Comparison of ENCODE assay signal across 8 mouse cellular contexts in genomic region chr2:152427493-152427892, GRCm38 (mm10). TPM values are rescaled to one million over a fixed set of nuclear protein-coding genes. Genes with fewer than 3 reads are reported as not detected.
DNase-seq lines count a peak whose midpoint lies in the region; ATAC-seq and TF ChIP-seq lines count a peak whose summit lies in the region.
"Had no signal": no experiment of that assay in that cellular context is flagged by ENCODE, and none has a peak within 500 bp of the region (broad histone marks: within the 10 kb centered on the region; RNA-seq: fewer than 3 reads in every experiment).

No protein-coding gene starts in this region.

- WGBS in liver, embryonic 11.5 days: 27% methylated on average over 12 of the region's 12 CpGs
- 38% methylated on average over 12 of the region's 12 CpGs for WGBS in liver, postnatal 0 days (ENCODE audit: insufficient replicate concordance)
- 4% methylated on average over 12 of the region's 12 CpGs for WGBS in embryonic facial prominence, embryonic 14.5 days
- 3% methylated on average over 11 of the region's 12 CpGs for WGBS in hindbrain, postnatal 0 days

- H3K4me2 ChIP-seq in liver, embryonic 11.5 days: peak overlapping the region; percentile 23
- no peak overlapping the region for H3K4me2 ChIP-seq in liver, postnatal 0 days (ENCODE audit: low read depth, low read length)
- peak overlapping the region; percentile 43 for H3K4me2 ChIP-seq in embryonic facial prominence, embryonic 14.5 days (ENCODE audit: low read depth, low read length)
- H3K4me2 ChIP-seq in hindbrain, postnatal 0 days (ENCODE audit: low read depth, low read length): peak overlapping the region; percentile 47

- no peak for ATAC-seq in liver, embryonic 11.5 days (replicated peaks; ENCODE audit: low FRiP score)
- ATAC-seq in liver, postnatal 0 days: no peak
- ATAC-seq in embryonic facial prominence, embryonic 14.5 days (ENCODE audit: low read depth): peak; percentile 65
- ATAC-seq in hindbrain, postnatal 0 days: peak; percentile 35; the same call in 1 of the 2 replicates

- H3K9me3 ChIP-seq in liver, embryonic 11.5 days (ENCODE audit: control insufficient read depth, low read length): no peaks in the 10 kb centered on the region
- H3K9me3 ChIP-seq in liver, postnatal 0 days (ENCODE audit: low read length): 0 out of 2 replicates have a peak, but pooled peaks cover 5% of the 10 kb centered on the region
- peaks cover 3% of the 10 kb centered on the region; the same call in 1 of the 2 replicates for H3K9me3 ChIP-seq in embryonic facial prominence, embryonic 14.5 days (ENCODE audit: control insufficient read depth, low read length)
- no peaks in the 10 kb centered on the region for H3K9me3 ChIP-seq in hindbrain, postnatal 0 days (ENCODE audit: low read length)

- no peaks in the 10 kb centered on the region for H3K36me3 ChIP-seq in liver, embryonic 11.5 days (ENCODE audit: control insufficient read depth, insufficient read depth, low read length)
- H3K36me3 ChIP-seq in liver, postnatal 0 days (replicated peaks; ENCODE audit: insufficient read depth, low read length): no peaks in the 10 kb centered on the region
- no peaks in the 10 kb centered on the region for H3K36me3 ChIP-seq in embryonic facial prominence, embryonic 14.5 days (ENCODE audit: control insufficient read depth, insufficient read depth, low read length)
- no peaks in the 10 kb centered on the region for H3K36me3 ChIP-seq in hindbrain, postnatal 0 days (ENCODE audit: insufficient read depth, low read length)

- TF ChIP-seq EP300 in liver, postnatal 0 days (IDR thresholded peaks at IDR 0.05; ENCODE audit: low read depth): no peak

- no peaks in the 10 kb centered on the region; the same call in 1 of the 2 replicates for H3K27me3 ChIP-seq in liver, embryonic 11.5 days (replicated peaks; ENCODE audit: control insufficient read depth, insufficient read depth, low read length)
- H3K27me3 ChIP-seq in liver, postnatal 0 days (ENCODE audit: insufficient read depth, low read length): no peaks in the 10 kb centered on the region
- H3K27me3 ChIP-seq in embryonic facial prominence, embryonic 14.5 days (replicated peaks; ENCODE audit: control insufficient read depth, insufficient read depth, low read length): no peaks in the 10 kb centered on the region
- no peaks in the 10 kb centered on the region for H3K27me3 ChIP-seq in hindbrain, postnatal 0 days (ENCODE audit: insufficient read depth, low read length)

- no peak overlapping the region for H3K4me3 ChIP-seq in liver, embryonic 11.5 days (ENCODE audit: low read depth, low read length)
- no peak overlapping the region for H3K4me3 ChIP-seq in liver, postnatal 0 days (ENCODE audit: low read depth, low read length)
- H3K4me3 ChIP-seq in embryonic facial prominence, embryonic 14.5 days (ENCODE audit: low read depth, low read length): peak overlapping the region; percentile 7; the same call in 1 of the 2 replicates
- H3K4me3 ChIP-seq in hindbrain, postnatal 0 days (ENCODE audit: low read length): peak overlapping the region; percentile 18; the same call in 1 of the 2 replicates
- H3K4me3 ChIP-seq: myocyte had no signal

- TF ChIP-seq CTCF in liver, postnatal 0 days (IDR thresholded peaks at IDR 0.05; ENCODE audit: low read depth): no peak
- no peak for TF ChIP-seq CTCF in hindbrain, postnatal 0 days (IDR thresholded peaks at IDR 0.05; ENCODE audit: low read depth)

- no peak for DNase-seq in liver, embryonic 11.5 days (ENCODE audit: low spot score)
- no peak for DNase-seq in liver, postnatal 0 days
- DNase-seq in embryonic facial prominence, embryonic 14.5 days (ENCODE audit: low spot score): peak; percentile 69
- DNase-seq in hindbrain, postnatal 0 days (ENCODE audit: low spot score): peak; percentile 63
- peak; percentile 73 to 76 for DNase-seq in right cerebral cortex, postnatal 10 days (ENCODE audit: low spot score in 2 of 2)
- no peak for DNase-seq in layer of hippocampus, postnatal 25 days (ENCODE audit: extremely low spot score in 1 of 2, low spot score in 1 of 2)
- no peak for DNase-seq in liver

- H3K9ac ChIP-seq in liver, embryonic 11.5 days (ENCODE audit: low read depth, low read length): no peak overlapping the region
- no peak overlapping the region for H3K9ac ChIP-seq in liver, postnatal 0 days (replicated peaks)
- 0 out of 2 replicates have a peak overlapping the region, but pooled peaks have one; percentile 30 for H3K9ac ChIP-seq in embryonic facial prominence, embryonic 14.5 days (ENCODE audit: low read depth, low read length)
- H3K9ac ChIP-seq in hindbrain, postnatal 0 days (replicated peaks; ENCODE audit: low read length): 0 out of 2 replicates have a peak overlapping the region, but pooled peaks have one; percentile 17

- no peaks in the 10 kb centered on the region for H3K4me1 ChIP-seq in liver, embryonic 11.5 days (replicated peaks; ENCODE audit: control insufficient read depth, insufficient read depth, low read length)
- H3K4me1 ChIP-seq in liver, postnatal 0 days (ENCODE audit: insufficient read depth): no peaks in the 10 kb centered on the region
- H3K4me1 ChIP-seq in embryonic facial prominence, embryonic 14.5 days (ENCODE audit: control insufficient read depth, insufficient read depth, low read length): 0 out of 2 replicates have a peak, but pooled peaks cover 3% of the 10 kb centered on the region
- no peaks in the 10 kb centered on the region; the same call in 1 of the 2 replicates for H3K4me1 ChIP-seq in hindbrain, postnatal 0 days (ENCODE audit: insufficient read depth, low read length)

- no peak overlapping the region for H3K27ac ChIP-seq in liver, embryonic 11.5 days (ENCODE audit: low read depth, low read length)
- no peak overlapping the region for H3K27ac ChIP-seq in liver, postnatal 0 days (ENCODE audit: low read depth)
- H3K27ac ChIP-seq in embryonic facial prominence, embryonic 14.5 days (replicated peaks; ENCODE audit: low read depth, low read length): no peak overlapping the region
- H3K27ac ChIP-seq in hindbrain, postnatal 0 days: no peak overlapping the region

RNA-seq across cellular contexts. Expression of gene 6820408C15Rik, which starts 12.1 kb away (rescaled TPM):
- polyA plus RNA-seq in liver, embryonic 11.5 days (2014; fragmentation: Nextera tagmentation; extraction: Ambion mirVana): 0.31 and 1.1 TPM in 2 replicates
- polyA plus RNA-seq in liver, postnatal 0 days (2015; fragmentation: Nextera tagmentation; extraction: Ambion mirVana): 0.13 and 0.42 TPM in 2 replicates
- polyA plus RNA-seq in embryonic facial prominence, embryonic 14.5 days (2014; fragmentation: Nextera tagmentation; extraction: Ambion mirVana): 0.87 and 5.1 TPM in 2 replicates
- 2.3 and 3.9 TPM in 2 replicates for total RNA-seq in hindbrain, postnatal 0 days (2014; rRNA removed)
- 3.6 and 4.0 TPM in 2 replicates for polyA plus RNA-seq in hindbrain, postnatal 0 days (2015; fragmentation: Nextera tagmentation; extraction: Ambion mirVana)
- 1 to 10 TPM; 1.7 to 2.7 TPM for total RNA-seq in layer of hippocampus, postnatal 25 days (2021)
- polyA plus RNA-seq: myocyte had no signal

RNA-seq across cellular contexts. Expression of gene Zcchc3, which starts 12.7 kb away (rescaled TPM):
- 41.6 and 44.6 TPM in 2 replicates for polyA plus RNA-seq in liver, embryonic 11.5 days (2014; fragmentation: Nextera tagmentation; extraction: Ambion mirVana)
- 6.4 and 7.4 TPM in 2 replicates for polyA plus RNA-seq in liver, postnatal 0 days (2015; fragmentation: Nextera tagmentation; extraction: Ambion mirVana)
- 29.5 and 36.4 TPM in 2 replicates for polyA plus RNA-seq in embryonic facial prominence, embryonic 14.5 days (2014; fragmentation: Nextera tagmentation; extraction: Ambion mirVana)
- total RNA-seq in hindbrain, postnatal 0 days (2014; rRNA removed): 17.4 TPM in 2 replicates
- 15.8 and 16.1 TPM in 2 replicates for polyA plus RNA-seq in hindbrain, postnatal 0 days (2015; fragmentation: Nextera tagmentation; extraction: Ambion mirVana)
- total RNA-seq in layer of hippocampus, postnatal 25 days (2021): 10 to 100 TPM; 10.7 to 11.6 TPM
- polyA plus RNA-seq: myocyte had no signal

RNA-seq across cellular contexts. Expression of gene Sox12, which starts 29.6 kb away (rescaled TPM):
- 8.5 and 9.8 TPM in 2 replicates for polyA plus RNA-seq in liver, embryonic 11.5 days (2014; fragmentation: Nextera tagmentation; extraction: Ambion mirVana)
- 1.2 and 1.3 TPM in 2 replicates for polyA plus RNA-seq in liver, postnatal 0 days (2015; fragmentation: Nextera tagmentation; extraction: Ambion mirVana)
- polyA plus RNA-seq in embryonic facial prominence, embryonic 14.5 days (2014; fragmentation: Nextera tagmentation; extraction: Ambion mirVana): 10.4 and 11.4 TPM in 2 replicates
- 49.7 and 50.2 TPM in 2 replicates for total RNA-seq in hindbrain, postnatal 0 days (2014; rRNA removed)
- 9.7 and 10.1 TPM in 2 replicates for polyA plus RNA-seq in hindbrain, postnatal 0 days (2015; fragmentation: Nextera tagmentation; extraction: Ambion mirVana)
- total RNA-seq in layer of hippocampus, postnatal 25 days (2021): 10 to 100 TPM; 16.4 to 19.8 TPM

RNA-seq across cellular contexts. Expression of gene Defb23, which starts 36.9 kb away (rescaled TPM):
- not detected in 2 replicates for polyA plus RNA-seq in liver, embryonic 11.5 days (2014; fragmentation: Nextera tagmentation; extraction: Ambion mirVana)
- polyA plus RNA-seq in liver, postnatal 0 days (2015; fragmentation: Nextera tagmentation; extraction: Ambion mirVana): not detected in 2 replicates
- not detected in 2 replicates for polyA plus RNA-seq in embryonic facial prominence, embryonic 14.5 days (2014; fragmentation: Nextera tagmentation; extraction: Ambion mirVana)
- total RNA-seq in hindbrain, postnatal 0 days (2014; rRNA removed): not detected in 2 replicates
- polyA plus RNA-seq in hindbrain, postnatal 0 days (2015; fragmentation: Nextera tagmentation; extraction: Ambion mirVana): not detected in 2 replicates
- total RNA-seq in layer of hippocampus, postnatal 25 days (2021): not detected
- polyA plus RNA-seq: myocyte had no signal

RNA-seq across cellular contexts. Expression of gene Defb20, which starts 49.4 kb away (rescaled TPM):
- not detected in 2 replicates for polyA plus RNA-seq in liver, embryonic 11.5 days (2014; fragmentation: Nextera tagmentation; extraction: Ambion mirVana)
- not detected in 2 replicates for polyA plus RNA-seq in liver, postnatal 0 days (2015; fragmentation: Nextera tagmentation; extraction: Ambion mirVana)
- not detected in 2 replicates for polyA plus RNA-seq in embryonic facial prominence, embryonic 14.5 days (2014; fragmentation: Nextera tagmentation; extraction: Ambion mirVana)
- total RNA-seq in hindbrain, postnatal 0 days (2014; rRNA removed): not detected in 2 replicates
- polyA plus RNA-seq in hindbrain, postnatal 0 days (2015; fragmentation: Nextera tagmentation; extraction: Ambion mirVana): not detected in 2 replicates
- not detected for total RNA-seq in layer of hippocampus, postnatal 25 days (2021)
- polyA plus RNA-seq: myocyte had no signal

Comparison
In these comparisons a context has a peak if more than half of its experiments do, and no peak if none do; other contexts are left out.
1. ATAC-seq: peak in embryonic facial prominence, embryonic 14.5 days (single experiment) and hindbrain, postnatal 0 days (single experiment); none in liver, embryonic 11.5 days (single experiment) and liver, postnatal 0 days (single experiment).
2. DNase-seq: peak in embryonic facial prominence, embryonic 14.5 days (single experiment), hindbrain, postnatal 0 days (single experiment) and right cerebral cortex, postnatal 10 days (2 of 2); none in liver, embryonic 11.5 days (single experiment), liver, postnatal 0 days (single experiment), layer of hippocampus, postnatal 25 days (0 of 2) and liver (single experiment).
3. H3K4me3 ChIP-seq: peak in embryonic facial prominence, embryonic 14.5 days (single experiment) and hindbrain, postnatal 0 days (single experiment); none in liver, embryonic 11.5 days (single experiment) and liver, postnatal 0 days (single experiment).
4. H3K9ac ChIP-seq: peak in embryonic facial prominence, embryonic 14.5 days (single experiment) and hindbrain, postnatal 0 days (single experiment); none in liver, embryonic 11.5 days (single experiment) and liver, postnatal 0 days (single experiment).